Mouse (Mus musculus) embryonic fibroblast, embryonic 13.5 days (primary cell): Measurements from ENCODE around the gene Ppp2r5d.

Source experiments
- CTCF ChIP-seq: IDR thresholded peaks from 2 replicates; pipeline ENCODE4 v1.5.1; 2011; ENCODE audit warnings: mild to moderate bottlenecking, control low read depth, low read length, moderate library complexity, borderline replicate concordance; ENCODE audit not compliant: insufficient read depth
- POLR2A ChIP-seq: IDR thresholded peaks from 2 replicates; pipeline ENCODE4 v1.6.1; 2011; ENCODE audit warnings: low read depth, mild to moderate bottlenecking, control low read depth, low read length, moderate library complexity

- TF ChIP-seq CTCF (no peak), POLR2A (no peak)
These were observed 682 bp downstream of the Ppp2r5d start for GRCm38 (mm10) chr17:46703971-46704886.
